Mouse (Mus musculus): Measurements from ENCODE around the gene 1700001L19Rik.
"Not testable (repeated sequence)": the region's sequence is repeated elsewhere in the genome, so short reads cannot be mapped to it uniquely, and the experiment has no call there.

Gene 1700001L19Rik

DNA sequence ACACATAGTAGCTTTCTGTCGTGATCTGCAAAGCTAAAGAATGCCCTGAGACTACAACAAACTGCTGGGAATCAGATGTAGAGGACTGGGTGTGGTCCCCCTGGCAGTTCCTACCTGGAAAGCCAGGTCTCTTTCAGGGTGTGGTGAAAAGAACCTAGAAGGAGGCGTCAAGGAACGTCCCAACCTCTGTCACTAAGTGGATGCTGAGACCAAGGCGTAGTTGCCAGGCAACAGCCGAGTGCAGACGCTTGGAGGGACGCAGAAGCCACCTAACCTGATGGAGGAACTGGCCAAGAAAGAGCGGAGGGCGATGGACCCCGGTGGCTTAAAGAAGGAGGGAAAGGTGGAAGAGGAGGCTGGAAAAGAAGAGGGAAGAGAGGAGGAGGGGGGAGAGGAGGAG lies at the start of gene 1700001L19Rik:
Gene 1700001L19Rik (plus strand): TSS at position 223 of the 400 bp plus-strand sequence.
- DNase-seq (ENCODE audit: low spot score) = peak; percentile 43

GRCm38 (mm10) chr13:68553391-68553790 lies 43.8 kb upstream of the 1700001L19Rik start:
- not testable (repeated sequence) for DNase-seq (ENCODE audit: low spot score)

GRCm38 (mm10) chr13:68568110-68568509 lies 29.1 kb upstream of the 1700001L19Rik start:
- DNase-seq (ENCODE audit: low spot score) = no peak

- DNase-seq (ENCODE audit: low spot score) = no peak
Measured at GRCm38 (mm10) chr13:68568548-68568947, 28.7 kb upstream of the 1700001L19Rik start.

DNA sequence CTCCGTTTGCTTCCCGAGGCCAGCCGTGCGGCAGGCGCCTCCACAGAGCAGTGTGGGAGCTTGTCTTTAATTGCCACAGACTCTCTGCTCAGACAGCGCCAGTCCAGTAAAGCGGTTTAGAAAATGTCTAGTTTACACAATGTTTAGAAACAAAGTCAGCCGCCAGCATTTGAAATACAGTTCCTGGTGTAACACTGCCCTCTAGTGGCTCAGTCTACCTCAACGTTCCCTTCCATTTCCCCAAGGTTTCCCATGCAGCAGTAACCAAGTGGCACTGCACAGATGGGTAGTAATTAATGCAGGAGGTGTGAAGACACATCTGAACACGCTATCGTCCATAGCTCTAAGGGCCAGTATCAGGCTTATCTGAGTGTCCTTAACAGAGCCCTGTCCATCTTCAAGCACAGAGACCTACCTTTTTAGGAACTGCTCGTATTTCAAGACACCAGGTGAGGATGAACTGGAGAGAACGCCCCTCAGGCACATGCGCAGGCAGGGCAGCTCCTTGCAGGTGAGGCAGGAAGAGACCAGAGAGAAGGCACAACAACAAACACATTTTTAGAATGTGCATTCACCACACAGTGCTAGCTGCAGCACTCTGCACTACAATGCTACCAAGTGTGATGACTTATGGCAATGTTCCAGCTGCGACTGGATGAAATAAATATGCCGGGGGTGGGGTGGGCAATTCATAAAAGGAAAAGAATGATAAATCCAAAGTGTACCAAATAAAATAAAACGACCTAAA lies 27.5 kb upstream of the 1700001L19Rik start:
- peak; percentile 82 for DNase-seq (ENCODE audit: low spot score)

- no peak for DNase-seq (ENCODE audit: low spot score)
Measured at GRCm38 (mm10) chr13:68572247-68572646, 25.0 kb upstream of the 1700001L19Rik start.

DNA sequence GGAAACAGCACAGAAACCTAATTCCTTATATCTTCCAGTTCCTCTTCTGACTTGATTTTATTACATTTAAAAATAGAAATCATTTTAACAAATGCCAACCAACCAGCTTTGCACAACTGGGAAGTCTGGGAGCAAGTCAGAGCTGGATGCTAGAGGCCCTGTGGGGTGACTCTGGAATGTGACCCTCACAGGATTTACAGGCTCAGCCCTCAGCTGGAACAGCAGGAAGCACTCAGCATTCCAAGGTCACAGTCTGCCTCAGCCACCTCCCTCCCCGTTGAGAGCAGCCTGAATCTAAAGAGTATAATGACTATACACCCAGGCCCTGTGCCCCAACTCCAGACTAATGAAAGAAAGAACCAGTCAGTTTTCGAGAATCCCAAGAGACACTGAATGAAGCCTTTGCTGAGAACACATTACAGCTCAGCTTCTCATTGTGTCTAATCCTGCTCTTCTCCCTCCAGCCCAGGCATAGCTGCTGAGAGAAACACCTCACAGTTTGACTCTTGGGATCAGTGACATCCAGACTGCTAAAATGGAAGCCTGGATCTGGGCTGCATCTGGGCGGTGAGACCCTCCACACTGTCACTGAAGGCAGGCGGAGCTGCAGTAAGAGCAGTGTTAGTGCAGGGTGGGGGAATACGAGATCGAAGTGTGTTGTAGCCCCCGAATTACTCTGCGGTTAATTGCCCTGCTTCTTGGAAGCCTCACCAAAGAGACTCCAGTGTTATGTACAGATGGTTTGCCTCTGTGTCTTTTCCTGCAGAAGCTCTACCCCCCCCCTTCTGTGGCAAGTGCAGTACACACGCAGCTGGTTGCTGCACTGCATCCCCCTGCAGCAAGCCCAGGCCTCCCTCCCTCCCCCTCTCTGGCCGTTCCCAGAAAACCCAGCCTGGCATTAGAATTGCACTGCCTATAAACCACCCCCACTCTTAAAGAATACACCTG lies 24.0 kb upstream of the 1700001L19Rik start:
- no peak for DNase-seq (ENCODE audit: low spot score)

GRCm38 (mm10) chr13:68574398-68574797 lies 22.8 kb upstream of the 1700001L19Rik start:
- no peak for DNase-seq (ENCODE audit: low spot score)

- no peak for DNase-seq (ENCODE audit: low spot score)
Measured at GRCm38 (mm10) chr13:68577945-68578344, 19.3 kb upstream of the 1700001L19Rik start.

GRCm38 (mm10) chr13:68581086-68581740 lies 16.0 kb upstream of the 1700001L19Rik start:
- no peak for DNase-seq (ENCODE audit: low spot score)

DNA sequence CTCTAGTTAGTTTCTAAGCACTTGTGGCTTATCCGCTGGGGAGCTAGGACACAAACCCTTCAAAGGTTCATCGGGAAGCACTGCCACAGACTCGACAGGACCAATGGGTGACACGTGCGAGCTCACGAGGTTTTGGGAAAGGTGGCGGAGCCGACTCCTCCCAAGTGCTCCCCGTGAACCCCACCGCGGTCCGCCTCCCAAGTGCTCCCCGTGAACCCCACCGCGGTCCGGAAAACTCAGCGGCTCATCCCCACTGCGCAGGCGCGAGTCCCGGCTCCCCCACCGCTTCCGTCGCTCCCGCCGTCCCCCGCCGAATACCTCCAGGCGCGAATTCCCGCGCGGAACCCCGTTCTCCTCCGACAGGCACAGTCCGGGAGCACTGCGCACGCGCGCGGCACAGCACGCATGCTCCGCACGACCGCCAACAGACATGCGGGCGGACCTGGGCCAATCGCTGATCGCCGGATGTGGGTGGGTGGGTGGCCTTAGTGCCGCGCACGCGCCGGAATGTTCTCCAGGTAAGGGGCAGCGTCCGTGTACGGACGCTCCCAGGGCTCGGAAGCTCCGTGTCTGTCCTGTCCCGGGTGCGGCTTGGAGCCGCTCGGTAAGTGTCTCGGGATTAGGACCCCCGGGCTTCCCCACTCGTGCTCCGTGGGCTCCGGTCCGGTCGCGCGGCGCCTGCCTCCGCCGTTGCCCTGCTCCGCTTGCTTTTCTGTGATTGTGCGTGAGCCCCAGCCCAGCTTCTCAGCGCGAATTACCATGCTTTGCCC lies 15.3 kb upstream of the 1700001L19Rik start, which contains the start of the genes Mtrr and Fastkd3:
Gene Mtrr (minus strand): TSS at position 403 of the 770 bp plus-strand sequence.
Gene Fastkd3 (plus strand): TSS at position 488 of the 770 bp plus-strand sequence.
- peak; percentile 93 for DNase-seq (ENCODE audit: low spot score)

- no peak for DNase-seq (ENCODE audit: low spot score)
Measured at GRCm38 (mm10) chr13:68582517-68582780, 14.8 kb upstream of the 1700001L19Rik start.

GRCm38 (mm10) chr13:68583961-68584360 lies 13.3 kb upstream of the 1700001L19Rik start:
- no peak for DNase-seq (ENCODE audit: low spot score)

GRCm38 (mm10) chr13:68585441-68585840 lies 11.8 kb upstream of the 1700001L19Rik start:
- DNase-seq (ENCODE audit: low spot score) = no peak

DNA sequence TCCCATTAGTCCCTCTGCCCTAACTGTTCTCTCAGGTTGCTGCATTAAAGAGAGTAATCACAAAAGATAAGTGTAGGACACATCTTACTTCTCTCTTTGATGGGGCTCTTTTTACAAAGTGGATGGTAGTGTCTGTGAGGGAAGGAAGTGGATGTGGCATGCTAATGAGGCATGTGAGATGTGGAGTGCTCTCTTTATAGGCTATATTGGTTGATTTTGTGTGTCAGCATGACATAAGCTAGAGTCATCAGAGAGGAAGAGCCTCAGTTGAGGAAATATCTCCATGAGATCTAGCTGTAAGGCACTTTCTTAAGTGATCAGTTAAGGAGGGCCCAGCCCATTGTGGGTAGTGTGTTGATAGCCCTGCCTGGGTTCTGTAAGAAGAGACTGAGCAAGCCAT lies 8.9 kb upstream of the 1700001L19Rik start:
- DNase-seq (ENCODE audit: low spot score) = no peak

DNA sequence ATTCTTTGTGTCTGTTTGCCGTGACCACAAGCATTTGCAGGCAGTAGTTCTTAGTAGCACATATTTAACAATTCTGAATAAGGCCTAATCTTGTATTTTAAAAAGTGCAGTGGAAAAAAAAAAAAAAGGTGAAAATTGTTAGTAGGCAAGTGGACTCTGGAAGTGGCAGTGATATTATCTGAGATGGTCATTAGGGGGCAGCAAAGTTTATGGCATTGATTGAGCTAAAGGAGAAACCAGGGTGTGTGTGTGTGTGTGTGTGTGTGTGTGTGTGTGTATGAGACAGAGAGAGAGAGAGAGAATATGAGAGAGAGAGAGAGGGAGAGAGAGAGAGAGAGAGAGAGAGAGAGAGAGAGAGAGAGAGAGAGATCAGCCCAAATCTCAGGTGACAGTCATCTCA lies 3.4 kb upstream of the 1700001L19Rik start:
- peak; percentile 73 for DNase-seq (ENCODE audit: low spot score)

DNA sequence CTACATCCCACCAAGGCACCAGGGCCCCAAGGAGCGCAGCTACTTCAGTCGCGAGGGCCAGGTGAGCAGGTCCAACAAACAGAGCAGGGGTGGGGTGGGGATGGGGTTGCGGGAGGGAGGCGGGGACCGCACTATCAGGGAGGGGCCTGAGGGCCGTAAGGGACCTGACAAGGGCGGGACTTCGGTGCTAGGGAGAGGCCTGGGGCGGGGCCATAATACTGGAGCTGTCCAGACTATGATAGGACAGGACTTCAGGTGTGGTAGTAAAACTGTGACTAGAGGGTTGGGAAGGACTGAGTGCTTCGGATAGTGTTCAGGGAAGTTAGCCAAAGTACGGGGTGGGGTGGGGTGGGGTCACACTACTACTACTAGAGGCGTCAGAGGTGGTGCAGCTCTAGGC lies 446 bp downstream of the 1700001L19Rik start:
- DNase-seq (ENCODE audit: low spot score) = peak; percentile 24

DNA sequence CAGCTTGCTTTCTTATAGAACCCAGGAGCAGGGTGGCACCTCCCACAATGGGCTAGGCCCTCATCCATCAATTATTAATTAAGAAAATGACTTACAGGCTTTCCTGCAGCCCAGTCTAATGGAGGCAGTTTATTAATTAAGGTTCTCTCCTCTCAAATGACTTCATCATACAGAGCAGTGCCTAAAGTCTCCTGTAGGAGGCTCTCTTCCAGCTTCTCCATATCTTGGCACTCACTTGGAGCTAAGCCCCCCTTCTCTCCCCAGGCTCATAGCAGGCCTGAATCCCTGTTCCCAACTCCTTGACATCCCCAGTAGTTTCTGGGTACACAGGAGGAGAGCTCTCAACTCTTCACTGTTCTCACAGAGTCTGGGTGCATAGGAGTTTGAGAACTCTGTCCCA lies 1.7 kb downstream of the 1700001L19Rik start:
- DNase-seq (ENCODE audit: low spot score) = peak; percentile 22

DNA sequence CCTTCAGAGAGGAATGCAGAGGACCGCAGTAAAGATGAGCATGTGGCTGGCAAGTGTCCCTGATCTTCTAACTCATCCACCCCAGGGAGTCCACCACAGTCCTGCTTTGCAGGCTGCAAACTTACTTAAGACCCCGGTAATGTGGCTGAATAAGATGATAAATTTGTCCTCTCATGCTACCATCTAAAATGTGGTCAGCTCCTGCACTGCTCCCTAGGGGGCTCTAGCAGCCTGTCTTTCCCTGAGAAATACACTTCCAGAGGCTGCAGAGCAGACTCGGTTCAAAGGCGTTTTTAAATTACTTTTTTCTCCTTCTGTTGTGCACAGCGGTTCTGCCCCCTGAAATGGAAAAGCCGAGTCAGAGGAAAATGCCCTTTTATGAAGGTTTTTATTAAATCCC lies 4.0 kb downstream of the 1700001L19Rik start:
- peak; percentile 64 for DNase-seq (ENCODE audit: low spot score)

DNA sequence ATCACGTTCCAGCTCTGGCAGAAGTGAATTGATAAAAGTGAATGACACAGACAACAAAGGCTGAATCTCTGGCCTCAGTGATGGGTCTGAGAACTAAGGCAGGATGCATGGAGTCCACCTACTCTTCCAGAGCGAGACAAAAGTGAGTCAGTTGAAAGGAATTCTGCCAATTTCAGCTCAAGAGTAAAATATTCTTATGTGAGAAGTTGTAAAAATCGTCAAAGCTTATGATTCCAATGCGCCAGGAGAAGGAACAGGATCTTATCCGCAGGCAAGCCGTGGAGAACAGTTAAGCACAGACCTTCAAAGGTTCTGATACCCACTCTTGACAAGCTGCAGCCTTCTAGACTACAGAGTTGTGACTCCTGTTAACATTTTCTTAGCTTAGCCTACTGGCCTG lies 5.9 kb downstream of the 1700001L19Rik start:
- DNase-seq (ENCODE audit: low spot score) = no peak

GRCm38 (mm10) chr13:68605689-68606126 lies 8.5 kb downstream of the 1700001L19Rik start:
- DNase-seq (ENCODE audit: low spot score) = peak; percentile 44

All from retina, embryonic 14.5 days (tissue).